Mouse (Mus musculus): ENCODE measurements around the gene Mief2. TPM values are rescaled to one million over a fixed set of nuclear protein-coding genes. Genes with fewer than 3 reads are reported as not detected.

Gene Mief2
- polyA plus RNA-seq, 1 experiment: 17.9 TPM

DNA sequence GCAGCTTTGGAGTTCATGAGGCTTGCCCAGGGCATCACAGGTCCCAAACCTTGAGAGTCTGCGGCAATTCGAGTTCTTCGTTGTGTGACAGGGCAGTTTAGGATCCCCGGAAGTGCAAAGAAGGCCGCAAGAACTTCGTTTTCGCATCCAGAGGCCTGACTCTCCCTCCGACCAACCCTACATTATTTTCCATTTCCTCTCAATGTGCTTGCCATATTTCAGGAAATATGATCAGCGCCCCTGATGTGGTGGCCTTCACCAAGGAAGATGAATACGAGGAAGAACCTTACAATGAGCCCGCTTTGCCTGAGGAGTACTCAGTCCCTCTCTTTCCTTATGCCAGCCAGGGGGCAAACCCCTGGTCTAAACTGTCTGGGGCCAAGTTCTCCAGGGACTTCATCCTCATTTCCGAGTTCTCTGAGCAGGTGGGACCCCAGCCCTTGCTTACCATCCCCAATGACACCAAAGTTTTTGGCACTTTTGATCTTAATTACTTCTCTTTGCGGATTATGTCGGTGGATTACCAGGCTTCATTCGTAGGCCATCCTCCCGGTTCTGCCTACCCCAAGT lies 49.7 kb downstream of the Mief2 start:
- H3K27ac ChIP-seq (ENCODE audit: insufficient read depth, low read depth, low read length): peak overlapping the region; percentile 93
- H3K27me3 ChIP-seq (replicated peaks; ENCODE audit: control insufficient read depth, insufficient read depth, low read length): no peaks in the 10 kb centered on the region
- no peaks in the 10 kb centered on the region for H3K36me3 ChIP-seq (ENCODE audit: control insufficient read depth, insufficient read depth, low read length)
- peak overlapping the region; percentile 63 for H3K4me3 ChIP-seq (ENCODE audit: insufficient read depth, low read depth, low read length)
- TF ChIP-seq CTCF (conservative IDR thresholded peaks at IDR 0.05; ENCODE audit: insufficient read depth, insufficient read length, low read depth, low read length) (no peak), POLR2A (IDR thresholded peaks at IDR 0.05; ENCODE audit: low read depth, low read length) (no peak)
- DNase-seq: no peak
- 22% methylated on average over 16 of the region's 16 CpGs for WGBS
- peaks cover 35% of the 10 kb centered on the region for H3K4me1 ChIP-seq (ENCODE audit: control insufficient read depth, insufficient read depth, low read length)

GRCm38 (mm10) chr11:60779673-60780189 lies 51.5 kb downstream of the Mief2 start:
- TF ChIP-seq CTCF (conservative IDR thresholded peaks at IDR 0.05; ENCODE audit: insufficient read depth, insufficient read length, low read depth, low read length) (no peak), POLR2A (IDR thresholded peaks at IDR 0.05; ENCODE audit: low read depth, low read length) (no peak)
- no peaks in the 10 kb centered on the region for H3K36me3 ChIP-seq (ENCODE audit: control insufficient read depth, insufficient read depth, low read length)
- no peak for DNase-seq
- peaks cover 35% of the 10 kb centered on the region for H3K4me1 ChIP-seq (ENCODE audit: control insufficient read depth, insufficient read depth, low read length)
- no peak overlapping the region for H3K27ac ChIP-seq (ENCODE audit: insufficient read depth, low read depth, low read length)
- 56% methylated on average over 10 of the region's 10 CpGs for WGBS
- H3K4me3 ChIP-seq (ENCODE audit: insufficient read depth, low read depth, low read length): peak overlapping the region; percentile 18; the same call in 1 of the 2 replicates
- H3K27me3 ChIP-seq (replicated peaks; ENCODE audit: control insufficient read depth, insufficient read depth, low read length): no peaks in the 10 kb centered on the region

Other genes with a start within 250 kb of the Mief2 start
- 38.8 and 39.7 TPM in 2 replicates for gene Alkbh5, start 192.0 kb upstream of the Mief2 start, polyA plus RNA-seq (2012; rRNA removed)
- 26.2 and 30.6 TPM in 2 replicates for gene Llgl1, start 28.7 kb upstream of the Mief2 start, polyA plus RNA-seq (2012; rRNA removed)
- gene Flii, start 1.1 kb upstream of the Mief2 start, polyA plus RNA-seq (2012; rRNA removed): 164 and 176 TPM in 2 replicates
- gene Top3a, start 49.0 kb downstream of the Mief2 start, polyA plus RNA-seq (2012; rRNA removed): 5.8 and 5.9 TPM in 2 replicates
- 12.1 and 13.9 TPM in 2 replicates for gene Smcr8, start 49.1 kb downstream of the Mief2 start, polyA plus RNA-seq (2012; rRNA removed)
- 108 and 120 TPM in 2 replicates for gene Shmt1, start 83.3 kb downstream of the Mief2 start, polyA plus RNA-seq (2012; rRNA removed)
- gene Dhrs7b, start 102.2 kb downstream of the Mief2 start, polyA plus RNA-seq (2012; rRNA removed): 29.1 and 30.0 TPM in 2 replicates
- gene Tmem11, start 150.9 kb downstream of the Mief2 start, polyA plus RNA-seq (2012; rRNA removed): 78.2 and 81.1 TPM in 2 replicates
- 39.3 and 46.2 TPM in 2 replicates for gene Natd1, start 186.4 kb downstream of the Mief2 start, polyA plus RNA-seq (2012; rRNA removed)
- gene Map2k3, start 203.6 kb downstream of the Mief2 start, polyA plus RNA-seq (2012; rRNA removed): 33.0 and 44.8 TPM in 2 replicates

All from kidney, adult 2 months (tissue).